ENCODE assay signal across 30 mouse cellular contexts in the genomic region with DNA sequence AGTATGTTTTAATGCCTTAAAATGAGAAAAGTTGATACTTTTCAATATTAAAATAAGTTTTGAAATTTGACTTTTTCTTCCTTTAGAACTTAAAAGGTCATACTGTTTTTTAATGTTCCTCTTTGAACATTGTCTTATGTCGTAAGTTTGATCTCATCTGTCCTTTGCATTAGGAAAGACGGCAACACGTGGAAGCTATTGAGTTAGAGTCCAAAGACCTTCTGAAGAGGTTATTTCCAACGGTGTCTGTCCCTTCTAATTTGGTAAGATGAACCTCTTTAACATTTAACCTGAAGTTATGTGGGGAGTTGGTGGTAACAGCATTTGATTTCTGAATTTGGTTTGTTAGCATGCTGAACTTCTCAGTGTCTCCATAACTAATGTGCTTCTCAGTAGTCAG.
"Had no signal": no experiment of that assay in that cellular context is flagged by ENCODE, and none has a peak within 500 bp of the region (broad histone marks: within the 10 kb centered on the region; RNA-seq: fewer than 3 reads in every experiment).

No protein-coding gene starts in this region.

- ATAC-seq: lung, postnatal 0 days; midbrain, embryonic 13.5 days; midbrain, embryonic 15.5 days; midbrain, embryonic 16.5 days had no signal

- H3K27ac ChIP-seq: left cerebral cortex, adult 2 months; limb, embryonic 10.5 days; limb, embryonic 12.5 days; limb, embryonic 13.5 days; limb, embryonic 15.5 days; liver, embryonic 13.5 days; liver, embryonic 14.5 days; liver, embryonic 15.5 days; lung, embryonic 15.5 days; macrophage; midbrain, embryonic 10.5 days; midbrain, embryonic 12.5 days; midbrain, embryonic 13.5 days; midbrain, embryonic 15.5 days; neural tube, embryonic 12.5 days had no signal

- H3K4me3 ChIP-seq: left cerebral cortex, adult 2 months; limb, embryonic 10.5 days; limb, embryonic 12.5 days; limb, embryonic 13.5 days; limb, embryonic 15.5 days; liver, embryonic 13.5 days; liver, embryonic 15.5 days; lung, embryonic 15.5 days; megakaryocyte, embryonic 14.5 days; midbrain, embryonic 10.5 days; midbrain, embryonic 12.5 days; midbrain, embryonic 13.5 days; midbrain, embryonic 15.5 days; myocyte; neural tube, embryonic 12.5 days had no signal

- DNase-seq: left cerebral cortex, postnatal 4 days; liver, embryonic 13.5 days; lung, adult 18-20 months; lung, adult 2 months; lung, embryonic 14.5 days; lung, postnatal 10 days; lung, postnatal 14 days; lung, postnatal 36 days; lung, postnatal 4 days; midbrain, embryonic 14.5 days had no signal

- H3K9me3 ChIP-seq: limb, embryonic 10.5 days; limb, embryonic 12.5 days; limb, embryonic 13.5 days; limb, embryonic 15.5 days; liver, embryonic 13.5 days; liver, embryonic 15.5 days; lung, embryonic 15.5 days; megakaryocyte, embryonic 14.5 days; midbrain, embryonic 10.5 days; midbrain, embryonic 12.5 days; midbrain, embryonic 13.5 days; midbrain, embryonic 15.5 days; neural tube, embryonic 12.5 days had no signal

- H3K4me1 ChIP-seq: limb, embryonic 10.5 days; limb, embryonic 12.5 days; limb, embryonic 13.5 days; limb, embryonic 15.5 days; liver, embryonic 13.5 days; liver, embryonic 15.5 days; lung, embryonic 15.5 days; megakaryocyte, embryonic 14.5 days; midbrain, embryonic 10.5 days; midbrain, embryonic 12.5 days; midbrain, embryonic 13.5 days; midbrain, embryonic 15.5 days; neural tube, embryonic 12.5 days had no signal

- H3K4me2 ChIP-seq: limb, embryonic 12.5 days; limb, embryonic 13.5 days; limb, embryonic 15.5 days; liver, embryonic 11.5 days; liver, embryonic 13.5 days; liver, embryonic 15.5 days; lung, embryonic 14.5 days; lung, embryonic 15.5 days; midbrain, embryonic 11.5 days; midbrain, embryonic 12.5 days; midbrain, embryonic 13.5 days; midbrain, embryonic 15.5 days; neural tube, embryonic 12.5 days had no signal

- H3K27me3 ChIP-seq: limb, embryonic 12.5 days; limb, embryonic 13.5 days; limb, embryonic 15.5 days; liver, embryonic 13.5 days; liver, embryonic 15.5 days; lung, embryonic 15.5 days; megakaryocyte, embryonic 14.5 days; midbrain, embryonic 12.5 days; midbrain, embryonic 13.5 days; midbrain, embryonic 15.5 days; neural tube, embryonic 12.5 days had no signal

- H3K9ac ChIP-seq: limb, embryonic 12.5 days; limb, embryonic 13.5 days; limb, embryonic 15.5 days; liver, embryonic 13.5 days; liver, embryonic 14.5 days; liver, embryonic 15.5 days; lung, embryonic 14.5 days; lung, embryonic 15.5 days; midbrain, embryonic 12.5 days; midbrain, embryonic 13.5 days; midbrain, embryonic 15.5 days; neural tube, embryonic 12.5 days had no signal
